Mouse (Mus musculus) midbrain, embryonic 10.5 days (tissue): ENCODE data around the gene Cmya5. TPM values are rescaled to one million over a fixed set of nuclear protein-coding genes. Genes with fewer than 3 reads are reported as not detected.
"Not testable (repeated sequence)": the region's sequence is repeated elsewhere in the genome, so short reads cannot be mapped to it uniquely, and the experiment has no call there.

Source experiments
- DNase-seq: peaks from one replicate; pipeline ENCODE4 v3.0.0-alpha.2; 2017; ENCODE audit warnings: low spot score
- H3K27ac ChIP-seq: fragments of 300-500 bp; sonication (generic); replicated peaks from 2 replicates; pipeline ENCODE4 v1.5.1; 2016; ENCODE audit warnings: mild to moderate bottlenecking
- H3K27me3 ChIP-seq: fragments of 300-500 bp; sonication (generic); 2 replicates; pipeline ENCODE4 v1.6.1; 2016; ENCODE audit warnings: low read depth, mild to moderate bottlenecking; ENCODE audit not compliant: poor library complexity, severe bottlenecking
- H3K36me3 ChIP-seq: fragments of 300-500 bp; sonication (generic); 2 replicates; pipeline ENCODE4 v1.6.1; 2016; ENCODE audit warnings: mild to moderate bottlenecking, moderate library complexity
- H3K4me1 ChIP-seq: fragments of 300-500 bp; sonication (generic); 2 replicates; pipeline ENCODE4 v1.6.1; 2016
- H3K4me3 ChIP-seq: fragments of 300-500 bp; sonication (generic); 2 replicates; pipeline ENCODE4 v1.5.1; 2016; ENCODE audit warnings: mild to moderate bottlenecking, moderate library complexity
- H3K9me3 ChIP-seq: fragments of 300-500 bp; sonication (generic); replicated peaks from 2 replicates; pipeline ENCODE4 v1.6.1; 2016; ENCODE audit warnings: mild to moderate bottlenecking
- WGBS: fragments of 180-500 bp; shearing (Covaris S2); methylation state at CpG from one replicate; pipeline ENCODE4 v1.1.7; 2016; 5-methylcytosine and 5-hydroxymethylcytosine counted together
- polyA plus RNA-seq: library from polyadenylated mRNA; unstranded; fragments of >200 nt; fragmentation: Nextera tagmentation; extraction: Ambion mirVana; gene quantifications from 2 replicates; pipeline ENCODE4 v1.2.1, GENCODE M21; 2016

Gene Cmya5
- polyA plus RNA-seq: 0.02 and 0.04 TPM in 2 replicates

DNA sequence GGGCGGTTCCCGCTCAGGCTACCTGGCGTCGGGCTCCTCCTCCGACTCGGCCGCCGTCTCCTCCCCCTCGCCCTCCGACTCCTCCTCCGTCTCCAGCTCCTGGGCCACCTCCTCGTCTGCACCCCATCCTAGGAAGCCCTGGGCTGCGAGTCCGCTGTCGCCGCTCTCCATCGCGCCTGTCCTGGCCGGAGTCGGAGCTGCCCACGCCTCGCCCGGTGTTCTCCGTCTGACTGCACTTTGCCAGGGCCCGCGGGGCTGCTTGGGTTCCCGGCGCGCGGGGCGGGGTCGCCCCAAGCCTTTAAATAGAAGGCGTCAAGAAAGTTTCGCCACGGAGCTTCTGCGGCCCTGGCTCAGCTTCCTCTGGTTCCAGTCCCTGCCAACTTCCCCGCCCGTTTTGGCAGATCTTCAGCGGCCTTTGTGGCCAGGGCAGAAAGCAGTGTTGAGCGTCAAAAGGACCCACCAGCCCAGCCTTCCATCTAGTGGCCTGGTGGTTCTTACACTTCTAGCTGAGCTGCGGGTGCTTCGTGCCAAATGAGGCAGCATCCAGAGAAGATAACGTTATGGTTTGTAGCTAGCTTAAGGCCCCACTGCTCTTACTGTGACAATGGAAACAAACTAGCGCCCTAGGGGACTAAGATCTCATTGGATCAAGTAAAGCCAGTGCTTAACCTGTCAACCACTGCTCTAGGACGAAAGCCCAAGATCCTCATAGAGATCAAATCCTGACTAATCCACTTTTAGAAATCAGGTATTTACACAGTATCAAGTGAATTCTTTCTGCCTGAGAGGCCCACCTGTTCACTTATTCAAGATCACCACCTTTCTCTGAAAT is at the start of gene Cmya5:
Cmya5 (minus strand) TSS at position 389 of the 832 bp plus-strand sequence.
- WGBS: 1% methylated on average over 45 of the region's 45 CpGs
- H3K27ac ChIP-seq: peak within 1 kb of the TSS; percentile 81

GRCm38 (mm10) chr13:93192646-93193026 is 48.1 kb upstream of the Cmya5 start:
- peak overlapping the region; percentile 95 for H3K4me3 ChIP-seq
- DNase-seq: no peak
- peak overlapping the region; percentile 98 for H3K27ac ChIP-seq
- H3K4me1 ChIP-seq: peaks cover 19% of the 10 kb centered on the region
- 74% methylated on average over 5 of the region's 5 CpGs for WGBS
- no peaks in the 10 kb centered on the region for H3K27me3 ChIP-seq
- H3K36me3 ChIP-seq: peaks cover 6% of the 10 kb centered on the region
- no peaks in the 10 kb centered on the region for H3K9me3 ChIP-seq

More for the DNA sequence above, at the start of gene Cmya5:
- Histone ChIP-seq H3K36me3 (peaks cover 27% of the 10 kb centered on the region), H3K4me1 (peaks cover 22% of the 10 kb centered on the region), H3K9me3 (no peaks in the 10 kb centered on the region), H3K4me3 (peak within 1 kb of the TSS; percentile 61), H3K27me3 (no peaks in the 10 kb centered on the region)
- DNase-seq: peak; percentile 64

- under 1% methylated on average over 71 of the region's 72 CpGs for WGBS
- peak; percentile 95 for DNase-seq
These were observed 47.5 kb upstream of the Cmya5 start, which contains the start of gene Tent2 for GRCm38 (mm10) chr13:93191831-93192645. Tent2 (minus strand) TSS chr13:93192385.

GRCm38 (mm10) chr13:93189416-93189815 is 44.9 kb upstream of the Cmya5 start:
- 90% methylated on average over 2 of the region's 2 CpGs for WGBS

More at GRCm38 (mm10) chr13:93191831-93192645, 47.5 kb upstream of the Cmya5 start, which contains the start of gene Tent2:
- H3K27me3 ChIP-seq: no peaks in the 10 kb centered on the region
- H3K4me1 ChIP-seq: peaks cover 19% of the 10 kb centered on the region
- no peaks in the 10 kb centered on the region for H3K9me3 ChIP-seq
- peak within 1 kb of the TSS; percentile 95 for H3K4me3 ChIP-seq
- peaks cover 7% of the 10 kb centered on the region for H3K36me3 ChIP-seq
- peak within 1 kb of the TSS; percentile 98 for H3K27ac ChIP-seq

GRCm38 (mm10) chr13:93188738-93189137 is 44.2 kb upstream of the Cmya5 start:
- Histone ChIP-seq H3K9me3 (no peaks in the 10 kb centered on the region), H3K4me3 (no peak overlapping the region), H3K27ac (no peak overlapping the region), H3K36me3 (peaks cover 27% of the 10 kb centered on the region), H3K27me3 (no peaks in the 10 kb centered on the region), H3K4me1 (peaks cover 19% of the 10 kb centered on the region)
- DNase-seq: no peak
- 88% methylated on average over 3 of the region's 3 CpGs for WGBS

More at GRCm38 (mm10) chr13:93189416-93189815, 44.9 kb upstream of the Cmya5 start:
- Histone ChIP-seq H3K36me3 (peaks cover 21% of the 10 kb centered on the region), H3K4me1 (peaks cover 19% of the 10 kb centered on the region), H3K4me3 (no peak overlapping the region), H3K27ac (no peak overlapping the region), H3K27me3 (no peaks in the 10 kb centered on the region), H3K9me3 (no peaks in the 10 kb centered on the region)
- no peak for DNase-seq

DNA sequence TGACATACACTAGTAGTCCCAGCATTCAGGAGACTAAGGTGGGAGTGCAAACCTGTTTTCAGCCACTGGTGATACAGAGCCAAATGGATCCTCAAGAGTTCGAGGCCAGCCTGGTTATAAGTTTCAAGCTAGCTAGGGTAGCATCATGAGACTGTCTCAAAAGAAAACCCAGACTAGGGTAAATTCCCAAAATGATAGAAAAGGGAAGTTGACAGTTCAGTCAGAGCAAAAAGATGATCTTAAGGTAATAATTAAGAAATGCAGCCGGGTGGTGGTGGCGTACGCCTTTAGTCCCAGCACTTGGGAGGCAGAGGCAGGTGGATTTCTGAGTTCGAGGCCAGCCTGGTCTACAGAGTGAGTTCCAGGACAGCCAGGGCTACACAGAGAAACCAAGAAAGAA is 43.3 kb upstream of the Cmya5 start:
- Histone ChIP-seq H3K4me1 (peaks cover 19% of the 10 kb centered on the region), H3K36me3 (peaks cover 37% of the 10 kb centered on the region)
- H3K9me3 ChIP-seq, H3K27ac ChIP-seq, DNase-seq, H3K27me3 ChIP-seq, H3K4me3 ChIP-seq: not testable (repeated sequence)
- 94% methylated on average over 5 of the region's 5 CpGs for WGBS

- no peak overlapping the region for H3K4me3 ChIP-seq
- H3K4me1 ChIP-seq: no peaks in the 10 kb centered on the region
- peaks cover 59% of the 10 kb centered on the region for H3K36me3 ChIP-seq
- WGBS: 96% methylated on average over 1 of the region's 1 CpGs
- H3K9me3 ChIP-seq: no peaks in the 10 kb centered on the region
- no peaks in the 10 kb centered on the region for H3K27me3 ChIP-seq
- no peak for DNase-seq
- H3K27ac ChIP-seq: no peak overlapping the region
These were observed 35.8 kb upstream of the Cmya5 start for GRCm38 (mm10) chr13:93180351-93180750.

GRCm38 (mm10) chr13:93179522-93179921 is 35.0 kb upstream of the Cmya5 start:
- Histone ChIP-seq H3K36me3 (peaks cover 61% of the 10 kb centered on the region), H3K27me3 (no peaks in the 10 kb centered on the region), H3K9me3 (no peaks in the 10 kb centered on the region), H3K4me1 (no peaks in the 10 kb centered on the region), H3K27ac (no peak overlapping the region), H3K4me3 (no peak overlapping the region)
- 95% methylated on average over 2 of the region's 2 CpGs for WGBS
- DNase-seq: no peak

DNA sequence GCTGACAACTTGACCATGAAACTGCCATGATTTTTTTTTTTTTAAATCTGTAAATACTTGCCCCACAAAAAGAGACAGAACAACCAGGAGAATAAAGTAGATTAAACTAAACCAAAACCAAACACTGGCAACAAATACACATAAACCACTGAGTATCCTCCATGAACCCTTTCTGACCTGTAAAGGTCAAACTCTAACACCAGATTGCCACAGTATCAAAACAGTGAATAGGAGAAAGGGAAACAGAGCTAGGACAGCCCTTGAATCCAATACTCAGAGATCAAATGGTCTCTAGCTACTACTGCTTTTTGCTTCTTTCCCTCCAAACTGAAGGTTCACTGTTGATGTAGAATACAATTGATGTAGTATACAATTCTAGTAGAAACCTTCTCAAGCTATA is 33.0 kb upstream of the Cmya5 start:
- Histone ChIP-seq H3K4me3 (no peak overlapping the region), H3K9me3 (no peaks in the 10 kb centered on the region), H3K27me3 (no peaks in the 10 kb centered on the region), H3K27ac (no peak overlapping the region), H3K36me3 (peaks cover 61% of the 10 kb centered on the region), H3K4me1 (no peaks in the 10 kb centered on the region)
- DNase-seq: no peak

- H3K4me3 ChIP-seq: no peak overlapping the region
- H3K27me3 ChIP-seq: no peaks in the 10 kb centered on the region
- no peaks in the 10 kb centered on the region for H3K4me1 ChIP-seq
- WGBS: 98% methylated on average over 4 of the region's 4 CpGs
- H3K36me3 ChIP-seq: peaks cover 78% of the 10 kb centered on the region
- no peak for DNase-seq
- H3K27ac ChIP-seq: no peak overlapping the region
- no peaks in the 10 kb centered on the region for H3K9me3 ChIP-seq
These were observed 18.8 kb upstream of the Cmya5 start for GRCm38 (mm10) chr13:93163303-93163702.

GRCm38 (mm10) chr13:93162456-93162855 is 17.9 kb upstream of the Cmya5 start:
- Histone ChIP-seq H3K27me3 (no peaks in the 10 kb centered on the region), H3K36me3 (peaks cover 75% of the 10 kb centered on the region), H3K4me1 (no peaks in the 10 kb centered on the region), H3K9me3 (no peaks in the 10 kb centered on the region), H3K4me3 (no peak overlapping the region), H3K27ac (no peak overlapping the region)
- no peak for DNase-seq

DNA sequence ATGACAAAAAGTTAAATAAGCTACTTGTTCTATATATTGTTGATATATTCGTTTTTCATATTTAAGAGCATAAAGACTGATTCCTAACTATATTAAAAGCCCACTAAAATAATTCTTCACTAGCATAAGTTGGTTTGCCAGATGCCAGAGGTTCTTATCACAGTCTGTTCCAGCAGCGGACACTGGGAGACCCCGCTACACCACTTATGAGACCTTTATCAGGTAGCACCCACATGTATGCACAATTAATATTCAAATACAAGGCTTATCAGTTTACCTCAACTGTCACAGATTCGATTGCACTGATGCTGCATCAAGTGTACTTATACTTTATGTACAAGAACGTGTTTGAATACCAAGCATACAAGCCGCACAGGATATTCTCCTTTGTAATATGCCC is 13.7 kb upstream of the Cmya5 start:
- WGBS: 93% methylated on average over 6 of the region's 6 CpGs
- Histone ChIP-seq H3K36me3 (peaks cover 62% of the 10 kb centered on the region), H3K27me3 (no peaks in the 10 kb centered on the region), H3K4me1 (no peaks in the 10 kb centered on the region), H3K9me3 (no peaks in the 10 kb centered on the region), H3K4me3 (no peak overlapping the region), H3K27ac (no peak overlapping the region)
- DNase-seq: no peak

DNA sequence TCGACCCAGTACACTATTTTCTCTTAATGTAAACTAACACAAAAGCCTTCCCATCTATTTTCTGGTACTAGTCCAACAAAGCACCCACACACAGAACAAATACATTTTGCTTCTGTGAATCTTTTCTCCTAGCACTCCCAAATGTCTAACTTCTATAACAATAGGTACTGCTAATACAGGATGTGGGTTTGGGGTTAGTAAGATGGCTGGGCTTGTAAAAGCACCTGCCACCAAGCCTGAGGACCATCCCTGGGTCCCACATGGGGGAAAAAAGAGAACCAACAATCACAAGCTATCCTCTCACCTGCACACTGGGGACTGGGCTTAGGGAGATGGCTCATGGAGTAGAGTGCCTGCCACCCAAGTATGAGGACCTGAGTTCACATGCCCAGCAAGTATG is 8.8 kb upstream of the Cmya5 start:
- Histone ChIP-seq H3K27ac (no peak overlapping the region), H3K4me1 (no peaks in the 10 kb centered on the region), H3K36me3 (peaks cover 75% of the 10 kb centered on the region), H3K4me3 (no peak overlapping the region), H3K9me3 (no peaks in the 10 kb centered on the region), H3K27me3 (no peaks in the 10 kb centered on the region)
- 91% methylated on average over 1 of the region's 1 CpGs for WGBS
- no peak for DNase-seq
